Mouse (Mus musculus) gastrocnemius, postnatal 10 days (tissue): ENCODE data around the gene Krt76. TPM values are rescaled to one million over a fixed set of nuclear protein-coding genes. Genes with fewer than 3 reads are reported as not detected.

Experiments
- DNase-seq: peaks from one replicate; pipeline ENCODE4 v3.0.0; 2021; ENCODE audit warnings: mixed read lengths
- long read RNA-seq, 2 experiments: library from polyadenylated mRNA; stranded (forward); transcript quantifications; one replicate each; pipeline ENCODE4 v2.0.0; 2021
- total RNA-seq, 2 experiments: library from RNA; stranded (reverse); gene quantifications; 2 replicates each; pipeline ENCODE4 v1.2.3; 2021

Gene Krt76
- not detected for total RNA-seq
- long read RNA-seq, experiment 1 = 0 reads
- long read RNA-seq, experiment 2 = 0 reads

DNA sequence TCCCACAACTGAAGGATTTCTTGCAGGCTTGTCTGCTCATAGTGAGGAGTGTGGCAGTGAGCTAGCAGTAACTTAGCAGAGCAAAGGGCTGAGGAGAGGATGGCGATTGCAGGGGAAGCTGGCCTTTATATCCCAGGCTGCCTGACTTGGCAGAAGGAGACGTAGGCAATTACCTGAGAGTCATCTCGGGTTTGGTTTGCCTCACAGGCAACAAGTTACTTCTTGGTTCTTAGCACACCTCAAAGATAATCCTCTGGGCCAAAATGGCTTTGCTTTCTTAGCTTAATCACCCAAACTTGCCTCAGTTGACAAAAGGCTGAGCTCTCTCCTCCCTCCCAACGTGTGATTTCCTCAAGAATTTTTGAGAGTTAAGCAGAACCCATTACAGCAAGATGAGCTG lies at the start of gene Krt76:
Krt76 (minus strand) TSS at position 101 of the 400 bp plus-strand sequence.
- DNase-seq = no peak

DNA sequence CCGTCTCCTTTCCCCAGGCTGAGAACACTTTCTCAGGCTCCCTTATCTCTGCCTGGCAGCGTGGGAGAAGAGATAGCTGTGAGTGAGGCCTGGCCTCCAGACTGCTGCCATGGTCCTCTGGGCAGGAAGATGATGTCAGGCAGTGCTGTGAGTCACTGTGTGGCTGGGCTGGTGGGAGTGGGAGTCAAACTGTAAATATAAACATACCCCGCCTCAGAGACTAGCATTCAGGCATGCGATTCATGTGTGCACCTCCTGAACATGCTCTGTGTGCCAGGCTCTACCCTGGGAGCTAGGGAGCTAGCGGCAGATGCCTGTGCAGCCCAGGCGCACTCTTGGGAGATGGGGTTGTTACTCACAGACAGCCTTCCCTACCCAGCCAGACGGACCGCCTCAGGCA lies 49.2 kb upstream of the Krt76 start:
- DNase-seq = no peak

DNA sequence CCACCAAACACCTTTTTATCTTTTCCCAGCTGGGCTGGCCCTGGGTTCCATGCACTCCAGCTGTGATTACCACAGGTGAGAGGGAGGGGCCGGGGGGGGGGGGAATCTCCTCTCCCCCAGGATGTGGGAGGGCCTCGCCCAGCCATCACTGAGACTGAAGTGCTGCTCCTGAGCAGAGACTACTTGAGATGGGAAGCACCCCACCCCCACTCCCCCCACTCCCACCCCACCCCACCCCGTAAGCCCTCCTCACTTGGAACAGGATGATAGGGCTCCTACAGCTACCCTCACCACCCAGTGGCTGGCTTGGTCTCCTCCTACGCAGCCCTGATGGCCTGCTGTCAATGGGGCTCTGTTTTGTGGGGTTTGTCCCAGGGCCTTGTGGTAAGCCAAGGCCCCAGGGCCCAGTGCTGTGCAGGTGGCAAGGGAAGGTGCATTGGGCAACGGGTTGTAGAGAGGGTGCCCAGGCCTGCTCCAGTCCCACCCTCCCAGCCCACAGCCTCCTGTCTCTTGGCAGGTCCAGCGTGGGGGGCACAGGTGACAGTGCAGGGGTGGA lies 47.6 kb upstream of the Krt76 start, which contains the start of gene Krt79:
Krt79 (minus strand) TSS at position 51 of the 556 bp plus-strand sequence.
- no peak for DNase-seq

DNA sequence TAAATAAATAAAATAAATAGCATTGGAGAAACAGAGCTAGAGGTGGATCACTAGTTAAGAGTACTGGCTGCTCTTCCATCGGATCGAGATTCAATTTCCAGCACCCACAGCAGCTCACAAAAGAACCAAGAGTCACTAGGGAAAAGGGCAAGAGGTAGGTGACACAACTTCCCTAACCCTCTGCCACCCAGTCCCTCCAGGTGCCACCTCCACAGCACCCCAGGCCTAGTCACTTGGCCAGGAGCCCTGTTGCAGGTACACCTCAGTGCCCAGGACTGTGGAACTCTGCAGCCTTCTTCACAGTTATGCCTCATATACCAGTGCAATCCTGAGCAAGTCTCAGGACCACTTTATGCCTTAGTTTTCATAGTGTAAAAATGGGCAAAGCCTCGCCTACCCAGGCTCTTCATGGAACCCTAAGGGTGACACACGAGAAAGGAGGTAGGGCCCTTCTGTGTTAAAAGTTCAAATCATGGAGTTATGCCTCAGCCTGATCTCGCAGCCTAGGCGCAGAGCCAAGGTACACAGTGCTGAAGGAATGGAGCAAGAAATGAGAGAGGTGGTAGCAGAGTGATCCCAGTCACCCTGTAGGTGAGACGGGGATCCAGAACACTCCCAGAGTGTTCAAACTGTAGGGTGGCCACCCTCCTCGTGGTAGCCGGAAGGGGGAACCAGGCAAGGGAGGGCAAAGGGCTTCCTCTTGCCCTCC lies 46.0 kb upstream of the Krt76 start:
- DNase-seq = no peak

- no peak for DNase-seq
Measured at GRCm38 (mm10) chr15:101933024-101933423, 40.3 kb upstream of the Krt76 start.

GRCm38 (mm10) chr15:101929666-101930065 lies 36.9 kb upstream of the Krt76 start:
- DNase-seq = no peak

GRCm38 (mm10) chr15:101929087-101929486 lies 36.4 kb upstream of the Krt76 start:
- DNase-seq = no peak

DNA sequence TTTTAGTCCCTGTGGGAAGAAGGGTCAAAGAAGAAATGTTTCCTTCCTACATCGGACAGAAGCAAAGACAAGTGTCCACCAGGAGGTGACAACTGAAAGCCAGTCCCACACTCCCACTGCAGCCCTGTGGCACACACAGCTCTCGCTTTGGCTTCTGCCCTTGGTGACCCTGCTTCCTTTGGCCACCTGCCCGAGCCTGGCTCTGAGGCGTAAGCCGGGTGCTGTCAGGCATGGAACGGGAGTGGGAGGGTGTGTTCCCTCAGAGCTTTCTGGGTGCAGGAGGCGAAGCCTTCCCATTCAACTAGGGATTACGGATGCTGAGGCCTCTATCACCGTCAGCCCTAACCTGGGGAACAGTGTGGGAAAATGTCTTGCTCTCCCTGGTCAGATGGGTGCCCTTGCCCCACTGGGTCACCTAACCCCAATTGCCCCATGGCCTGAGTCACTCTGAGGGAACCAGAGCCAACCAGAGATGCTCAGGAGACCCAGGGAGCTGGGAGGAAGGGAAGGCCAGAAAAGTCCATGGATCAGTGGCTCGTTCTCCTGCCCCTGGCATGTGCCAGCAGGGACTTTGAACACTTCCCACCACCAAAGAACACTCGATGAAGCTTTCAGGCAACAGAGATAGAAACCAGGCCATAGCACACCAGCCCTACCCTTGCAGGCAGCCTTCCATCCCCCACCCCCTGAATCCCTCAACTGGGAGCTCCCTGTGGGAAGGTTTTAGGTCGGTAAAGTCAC lies 34.8 kb upstream of the Krt76 start:
- no peak for DNase-seq

GRCm38 (mm10) chr15:101925041-101925440 lies 32.3 kb upstream of the Krt76 start:
- no peak for DNase-seq

DNA sequence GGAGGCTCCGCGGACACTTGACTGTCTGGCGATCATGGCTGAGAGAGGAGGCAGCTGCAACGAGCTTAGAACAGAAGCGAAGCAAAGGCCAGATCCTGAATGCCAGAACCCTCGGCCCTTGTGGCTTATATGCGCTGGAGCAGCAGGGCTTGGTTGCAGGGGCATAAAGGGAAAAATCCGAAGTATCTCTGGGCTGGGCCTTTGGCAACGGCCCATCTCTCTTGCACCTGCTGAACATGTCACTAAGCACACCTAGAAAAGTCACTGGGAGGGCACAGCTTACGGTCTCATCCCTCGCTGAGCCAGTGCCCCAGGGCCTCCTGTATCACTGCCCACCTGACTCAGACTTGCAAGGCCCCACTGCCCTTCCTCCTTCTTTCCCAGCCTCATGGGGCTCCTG lies 31.9 kb upstream of the Krt76 start, which contains the start of gene Krt4:
Krt4 (minus strand) TSS at position 101 of the 400 bp plus-strand sequence.
- DNase-seq = no peak

GRCm38 (mm10) chr15:101922296-101922695 lies 29.6 kb upstream of the Krt76 start:
- no peak for DNase-seq

DNA sequence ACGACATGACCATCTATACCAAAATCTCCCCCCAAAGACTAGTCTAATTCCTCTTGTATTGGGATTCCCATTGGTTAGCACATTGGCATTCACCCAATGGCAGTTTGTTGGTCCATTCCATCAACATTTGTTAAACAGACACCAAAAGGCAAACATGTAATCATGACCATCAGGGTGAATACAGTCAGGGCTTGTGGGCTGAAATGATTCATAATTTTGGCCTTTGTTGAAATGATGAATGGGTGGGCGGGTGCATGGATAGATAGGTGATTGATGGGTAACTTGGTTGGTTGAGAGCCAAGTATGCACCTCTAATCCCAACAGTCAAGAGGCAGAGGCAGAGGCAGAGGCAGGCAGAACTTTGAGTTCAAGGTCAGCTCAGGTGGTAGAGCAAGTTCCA lies 23.4 kb upstream of the Krt76 start:
- DNase-seq = no peak

DNA sequence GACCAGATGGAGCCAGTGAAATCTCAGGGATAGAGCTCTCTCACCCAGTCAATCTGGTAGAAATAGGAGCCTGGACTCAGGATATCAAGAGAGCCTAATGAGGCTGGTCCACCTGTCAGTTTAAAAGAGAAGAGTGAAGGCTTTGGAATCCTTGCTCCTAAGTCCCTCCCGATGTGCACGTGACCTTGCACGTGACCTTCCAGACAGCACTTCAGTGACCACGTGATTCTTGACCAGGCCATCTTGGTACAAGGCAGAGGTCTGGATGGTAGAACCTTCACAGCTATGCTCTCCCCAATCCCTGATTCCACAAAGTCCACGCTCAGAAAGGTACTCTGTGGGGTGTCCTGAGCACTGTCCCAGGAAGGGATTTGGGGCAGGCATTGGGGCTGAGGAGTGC lies 12.1 kb upstream of the Krt76 start:
- DNase-seq = no peak

- DNase-seq = no peak
Measured at GRCm38 (mm10) chr15:101902171-101903149, 9.7 kb upstream of the Krt76 start.

- DNase-seq = no peak
Measured at GRCm38 (mm10) chr15:101895216-101895615, 2.5 kb upstream of the Krt76 start.

GRCm38 (mm10) chr15:101879776-101880175 lies 12.9 kb downstream of the Krt76 start:
- no peak for DNase-seq

GRCm38 (mm10) chr15:101878041-101878440 lies 14.7 kb downstream of the Krt76 start:
- no peak for DNase-seq

DNA sequence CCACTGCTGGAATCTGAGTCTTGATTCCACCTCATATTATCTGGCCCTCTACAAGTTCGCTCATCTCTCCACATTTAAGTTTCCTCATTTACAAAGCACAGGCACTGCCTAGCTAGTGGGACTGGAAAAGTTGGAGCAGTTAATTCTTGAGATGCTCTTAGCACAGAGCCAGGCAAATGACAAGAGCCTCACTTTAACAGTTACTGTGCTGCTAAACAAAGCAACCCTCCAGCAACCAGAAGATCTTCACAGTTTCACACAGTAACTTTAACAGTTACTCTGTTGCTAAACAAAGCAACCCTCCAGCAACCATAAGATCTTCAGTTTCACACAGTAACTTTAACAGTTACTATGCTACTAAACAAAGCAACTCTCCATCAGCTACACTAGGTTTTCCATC lies 18.3 kb downstream of the Krt76 start:
- no peak for DNase-seq

- no peak for DNase-seq
Measured at GRCm38 (mm10) chr15:101873231-101873630, 19.5 kb downstream of the Krt76 start.

DNA sequence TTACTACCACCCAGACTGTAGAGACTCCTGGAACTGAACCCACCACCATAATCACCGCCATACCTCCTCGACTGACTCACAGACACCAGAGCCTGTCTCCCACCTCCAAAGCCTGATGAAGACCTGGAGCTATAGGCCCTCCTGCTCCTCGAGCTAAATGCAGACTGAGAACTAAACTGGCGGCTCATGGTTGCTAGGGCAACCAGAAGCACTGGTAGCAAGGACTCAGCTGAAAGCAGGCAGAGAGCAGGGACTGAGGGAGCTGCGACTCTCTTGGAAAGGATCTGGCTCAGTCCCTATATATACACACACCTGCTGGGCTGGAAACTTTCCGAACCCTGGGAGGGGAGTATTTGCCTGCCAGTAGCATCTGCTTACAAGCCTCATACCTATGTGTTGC lies 23.3 kb downstream of the Krt76 start, which contains the start of gene Krt77:
Krt77 (minus strand) TSS at position 275 of the 400 bp plus-strand sequence.
- no peak for DNase-seq

GRCm38 (mm10) chr15:101866754-101867153 lies 26.0 kb downstream of the Krt76 start:
- no peak for DNase-seq
